Mouse (Mus musculus) induced T-regulatory cell, adult 2 months (primary cell): ENCODE data around the gene Ano2.

ENCODE experiments used
- DNase-seq: peaks from one replicate; pipeline ENCODE4 v3.0.0-alpha.2; 2012; ENCODE audit warnings: low read depth

The Ano2 gene

DNA sequence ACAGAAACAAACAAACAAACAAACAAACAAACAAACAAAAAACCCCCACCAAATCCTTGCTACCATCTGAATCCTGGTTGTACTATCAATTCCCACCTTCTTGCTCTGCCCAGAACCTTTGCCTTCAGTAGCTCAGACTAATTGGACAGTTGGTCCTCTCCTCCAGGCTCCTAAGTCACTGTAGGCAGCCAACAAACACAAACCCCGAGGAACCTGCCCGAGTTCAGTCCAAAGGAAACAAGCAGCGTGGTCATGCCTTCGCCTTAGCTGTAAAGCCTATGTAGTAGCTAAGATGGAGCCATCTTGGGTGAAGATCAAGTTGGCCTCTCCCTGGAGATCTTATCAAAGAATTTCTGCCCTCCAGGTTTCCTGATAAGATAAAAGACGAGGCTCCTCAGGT is 362.9 kb downstream of the Ano2 start:
- no peak for DNase-seq

DNA sequence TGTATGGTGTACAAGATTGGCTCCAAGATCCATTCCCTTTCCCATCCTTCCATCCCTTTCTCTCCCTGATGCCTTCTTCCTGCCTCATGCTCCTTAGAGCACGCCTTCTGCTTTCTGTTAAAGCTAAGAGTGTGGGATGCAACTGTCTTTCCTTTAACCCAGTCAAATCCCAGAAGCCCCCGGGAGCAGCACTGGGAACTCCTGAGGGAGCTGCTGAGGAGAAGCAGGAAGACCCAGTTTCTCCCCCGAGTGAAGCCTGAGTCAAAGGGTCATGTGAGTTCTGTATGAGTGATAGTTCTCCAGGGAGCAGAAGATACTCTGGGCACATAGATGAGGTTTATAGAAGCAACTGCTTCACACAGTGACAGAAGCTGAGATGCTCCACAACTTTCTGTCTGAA is 367.5 kb downstream of the Ano2 start:
- DNase-seq = no peak

DNA sequence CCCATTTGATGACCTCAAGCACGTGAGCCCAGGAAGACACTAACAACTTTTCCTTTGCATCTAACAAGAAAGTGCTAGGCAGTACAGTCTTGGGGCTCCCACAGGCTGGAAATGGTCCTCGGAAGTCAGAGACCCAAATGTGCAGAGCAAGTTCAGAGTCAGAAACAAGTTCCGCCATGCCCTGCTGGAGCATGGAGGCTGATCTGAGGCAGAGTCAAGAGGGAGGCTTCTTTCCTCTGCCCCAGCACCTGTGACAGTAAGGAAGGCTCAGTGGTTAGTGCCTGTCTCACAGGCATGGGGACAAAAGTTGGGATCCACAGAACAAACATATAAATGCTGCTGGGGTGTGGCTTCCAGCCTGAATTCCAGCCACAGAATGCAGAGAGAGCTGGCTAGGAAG is 390.3 kb downstream of the Ano2 start:
- DNase-seq = no peak

DNA sequence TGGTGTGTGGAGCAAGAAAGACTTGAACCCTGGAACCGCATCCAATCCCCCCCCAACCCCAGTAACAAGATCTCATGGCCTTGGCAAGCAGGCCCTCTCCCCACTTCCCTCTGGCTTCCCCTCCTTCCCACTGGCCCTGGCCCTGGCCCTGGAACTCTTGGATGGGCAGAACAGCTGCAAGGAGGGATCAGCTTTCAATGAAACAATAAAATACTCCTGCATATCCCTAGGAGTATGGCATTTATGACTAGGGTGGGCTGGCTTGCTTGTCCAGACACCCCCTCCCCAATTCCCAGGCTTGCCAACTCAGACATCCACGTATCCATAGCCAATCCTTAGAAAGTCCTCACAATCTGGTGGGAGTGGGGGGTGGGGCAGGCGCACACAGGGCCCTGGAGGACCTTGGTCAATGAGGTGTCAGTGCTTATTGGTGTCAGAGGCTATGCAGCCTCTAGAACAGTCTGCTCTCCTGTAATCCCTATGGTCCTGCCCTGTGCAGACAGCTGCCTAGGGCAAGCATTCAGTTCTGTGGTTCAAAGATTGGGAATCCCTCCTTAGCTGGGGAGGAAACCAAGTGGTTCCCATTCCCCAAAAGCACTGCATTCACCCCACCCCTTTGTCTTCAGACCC is 396.2 kb downstream of the Ano2 start:
- DNase-seq = no peak

DNA sequence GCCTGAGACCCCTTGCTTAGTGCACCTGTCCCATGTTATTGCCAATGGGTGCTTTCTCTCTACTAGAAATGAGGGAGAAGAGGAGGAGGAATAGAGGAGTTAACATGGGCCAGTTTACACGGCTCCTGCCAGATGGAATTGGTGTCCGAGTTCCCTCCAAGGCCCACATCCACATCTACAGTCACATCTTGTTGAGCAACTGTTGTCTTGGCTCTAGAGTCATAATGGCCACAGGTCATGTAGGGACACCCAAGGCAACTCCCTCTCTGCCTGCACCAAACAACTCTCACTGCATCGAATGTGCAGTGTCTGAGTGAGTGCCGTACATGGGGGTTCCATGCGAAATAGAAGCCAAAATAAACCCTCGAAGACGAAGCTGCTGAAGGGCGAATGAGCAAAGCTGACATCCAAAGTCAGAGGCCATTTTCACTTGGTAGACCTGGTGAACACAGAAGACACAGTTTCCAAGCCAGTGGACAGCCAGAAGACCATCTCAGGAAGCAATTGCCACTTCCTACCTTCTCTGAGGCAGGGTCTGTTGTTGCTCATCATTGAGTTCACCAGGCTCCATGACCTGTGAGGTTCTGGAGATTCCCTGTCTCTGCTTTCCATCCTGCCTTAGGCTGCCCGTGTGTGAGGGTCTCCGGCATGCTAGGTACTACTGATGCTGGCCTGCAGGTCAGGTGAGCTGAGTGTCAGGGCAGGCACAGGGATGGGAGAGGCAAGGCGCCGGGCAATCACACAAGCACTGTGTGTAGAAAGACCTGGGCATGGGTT is 398.5 kb downstream of the Ano2 start:
- DNase-seq = no peak
